Mouse (Mus musculus) thymus, adult 2 months (tissue): ENCODE data around the gene Ankrd9. TPM values are rescaled to one million over a fixed set of nuclear protein-coding genes. Genes with fewer than 3 reads are reported as not detected.

Experiments
- DNase-seq: peaks from one replicate; pipeline ENCODE4 v3.0.0; 2021
- H3K27ac ChIP-seq: fragments of 200-500 bp; 2 replicates; pipeline ENCODE4 v1.5.1; 2012; ENCODE audit warnings: low read length, control low read depth; ENCODE audit not compliant: control insufficient read depth, insufficient read depth
- H3K27me3 ChIP-seq: fragments of 200-500 bp; 2 replicates; pipeline ENCODE4 v1.6.1; 2012; ENCODE audit warnings: mild to moderate bottlenecking, low read length, moderate library complexity, mixed read lengths; ENCODE audit not compliant: control insufficient read depth, insufficient read depth
- H3K36me3 ChIP-seq: fragments of 200-500 bp; 2 replicates; pipeline ENCODE4 v1.6.1; 2012; ENCODE audit warnings: mild to moderate bottlenecking, low read length, moderate library complexity; ENCODE audit not compliant: control insufficient read depth, insufficient read depth
- H3K4me1 ChIP-seq: fragments of 200-500 bp; replicated peaks from 2 replicates; pipeline ENCODE4 v1.6.1; 2012; ENCODE audit warnings: low read length; ENCODE audit not compliant: control insufficient read depth, insufficient read depth
- H3K4me3 ChIP-seq: fragments of 200-500 bp; 2 replicates; pipeline ENCODE4 v1.5.1; 2012; ENCODE audit warnings: mild to moderate bottlenecking, low read length, control low read depth, moderate library complexity; ENCODE audit not compliant: control insufficient read depth, insufficient read depth
- CTCF ChIP-seq: fragments of 200-500 bp; IDR thresholded peaks from 2 replicates; pipeline ENCODE4 v1.5.1; 2012; ENCODE audit warnings: mild to moderate bottlenecking, control low read depth, low read length, moderate library complexity, borderline replicate concordance; ENCODE audit not compliant: control insufficient read depth, poor library complexity, insufficient read depth; ENCODE audit errors: extremely low read depth
- POLR2A ChIP-seq: fragments of 200-500 bp; IDR thresholded peaks from 2 replicates; pipeline ENCODE4 v1.6.1; 2012; ENCODE audit warnings: mild to moderate bottlenecking, low read length, control low read depth, moderate library complexity; ENCODE audit not compliant: control insufficient read depth, poor library complexity, insufficient read depth; ENCODE audit errors: extremely low read depth
- WGBS: fragments of 180-500 bp; shearing (Covaris S2); methylation state at CpG from one replicate; pipeline ENCODE4 v1.1.7; 2018; 5-methylcytosine and 5-hydroxymethylcytosine counted together
- polyA plus RNA-seq: library from polyadenylated mRNA; depleted of rRNA; stranded (reverse); fragments of >200 nt; gene quantifications from 2 replicates; pipeline ENCODE4 v1.2.3, GENCODE M21; 2012

Gene Ankrd9
- polyA plus RNA-seq, 1 experiment: 32.6 TPM

- no peaks in the 10 kb centered on the region for H3K36me3 ChIP-seq
- no peak for DNase-seq
- TF ChIP-seq CTCF (no peak), POLR2A (no peak)
- H3K27ac ChIP-seq: no peak overlapping the region
- no peaks in the 10 kb centered on the region for H3K27me3 ChIP-seq
- no peak overlapping the region for H3K4me3 ChIP-seq
- WGBS: 97% methylated on average over 7 of the region's 7 CpGs
- peaks cover 4% of the 10 kb centered on the region; the same call in 1 of the 2 replicates for H3K4me1 ChIP-seq
Observed at GRCm38 (mm10) chr12:110990500-110990899, 11.7 kb upstream of the Ankrd9 start.

GRCm38 (mm10) chr12:110989409-110989808 is 10.6 kb upstream of the Ankrd9 start:
- H3K36me3 ChIP-seq: no peaks in the 10 kb centered on the region
- no peak overlapping the region for H3K27ac ChIP-seq
- H3K4me3 ChIP-seq: no peak overlapping the region
- no peak for DNase-seq
- TF ChIP-seq CTCF (no peak), POLR2A (no peak)
- no peaks in the 10 kb centered on the region for H3K27me3 ChIP-seq
- WGBS: 95% methylated on average over 3 of the region's 3 CpGs
- H3K4me1 ChIP-seq: peaks cover 4% of the 10 kb centered on the region; the same call in 1 of the 2 replicates

GRCm38 (mm10) chr12:110986536-110987425 is 7.9 kb upstream of the Ankrd9 start:
- Histone ChIP-seq H3K4me1 (peaks cover 8% of the 10 kb centered on the region; the same call in 1 of the 2 replicates), H3K4me3 (no peak overlapping the region), H3K36me3 (no peaks in the 10 kb centered on the region), H3K27me3 (no peaks in the 10 kb centered on the region), H3K27ac (no peak overlapping the region)
- DNase-seq: no peak
- TF ChIP-seq CTCF: no peak
- no peak for TF ChIP-seq POLR2A
- 95% methylated on average over 11 of the region's 11 CpGs for whole genome bisulfite sequencing

- 53% methylated on average over 9 of the region's 9 CpGs for WGBS
- Histone ChIP-seq H3K27ac (no peak overlapping the region), H3K27me3 (no peaks in the 10 kb centered on the region), H3K36me3 (no peaks in the 10 kb centered on the region), H3K4me3 (no peak overlapping the region), H3K4me1 (0 out of 2 replicates have a peak, but pooled peaks cover 5% of the 10 kb centered on the region)
- no peak for DNase-seq
- no peak for TF ChIP-seq CTCF
- no peak for TF ChIP-seq POLR2A
Observed at GRCm38 (mm10) chr12:110985141-110985540, 6.3 kb upstream of the Ankrd9 start.

GRCm38 (mm10) chr12:110984598-110984997 is 5.8 kb upstream of the Ankrd9 start:
- H3K4me3 ChIP-seq: no peak overlapping the region
- no peak for DNase-seq
- no peaks in the 10 kb centered on the region for H3K27me3 ChIP-seq
- no peak for TF ChIP-seq CTCF
- no peak for TF ChIP-seq POLR2A
- H3K4me1 ChIP-seq: 0 out of 2 replicates have a peak, but pooled peaks cover 5% of the 10 kb centered on the region
- no peak overlapping the region for H3K27ac ChIP-seq
- 89% methylated on average over 4 of the region's 4 CpGs for WGBS
- no peaks in the 10 kb centered on the region for H3K36me3 ChIP-seq

- TF ChIP-seq CTCF (no peak), POLR2A (no peak)
- H3K27me3 ChIP-seq: no peaks in the 10 kb centered on the region
- no peak overlapping the region for H3K4me3 ChIP-seq
- peaks cover 9% of the 10 kb centered on the region for H3K4me1 ChIP-seq
- DNase-seq: no peak
- H3K27ac ChIP-seq: no peak overlapping the region
- H3K36me3 ChIP-seq: no peaks in the 10 kb centered on the region
- WGBS: 69% methylated on average over 8 of the region's 8 CpGs
Observed at GRCm38 (mm10) chr12:110983714-110984113, 4.9 kb upstream of the Ankrd9 start.
